Comparison of ENCODE assay signal across 9 mouse cellular contexts in the genomic region with DNA sequence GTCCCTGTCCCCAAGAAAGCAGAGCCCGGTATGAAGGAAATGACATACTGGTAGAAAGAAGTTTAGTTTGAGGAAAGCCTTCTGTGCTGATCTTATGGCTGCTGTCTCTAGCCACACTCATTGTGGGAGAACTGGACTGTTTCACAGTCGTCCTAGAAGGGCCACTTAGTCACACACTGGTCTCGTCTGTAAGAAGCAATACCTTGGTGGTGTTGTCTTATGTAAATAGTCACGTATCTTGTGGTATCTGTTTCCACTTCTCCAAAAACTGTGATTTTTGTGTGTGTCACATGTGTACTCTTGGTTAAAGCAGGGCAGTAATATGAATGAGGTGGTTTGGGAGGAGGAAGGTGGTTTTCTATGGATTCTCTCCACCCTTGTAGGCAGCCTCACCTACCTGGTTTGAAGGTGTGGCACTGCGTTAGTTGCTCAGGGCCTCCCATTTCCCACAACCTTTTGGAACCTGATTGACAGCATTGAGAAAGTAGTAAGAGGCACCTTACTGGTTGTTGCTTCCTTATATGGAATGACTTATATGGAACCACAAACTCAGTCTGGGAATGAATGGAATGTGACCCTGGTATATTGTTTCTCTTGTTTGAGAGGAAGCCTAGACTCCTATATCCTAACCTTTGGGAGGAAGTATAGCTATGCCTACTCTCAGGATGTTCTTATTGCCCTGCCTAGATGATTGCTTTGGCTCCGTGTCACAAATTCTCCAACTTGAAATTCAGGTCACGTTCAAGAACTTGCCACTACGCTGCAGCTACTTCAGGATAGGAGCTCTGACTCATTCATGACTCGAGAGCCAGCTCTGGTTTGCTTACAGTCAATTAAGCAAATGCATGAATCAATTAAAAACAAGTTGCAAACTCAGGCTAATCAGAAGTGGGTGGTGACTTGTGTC. TPM values are rescaled to one million over a fixed set of nuclear protein-coding genes. Genes with fewer than 3 reads are reported as not detected.
DNase-seq lines count a peak whose midpoint lies in the region; ATAC-seq lines count a peak whose summit lies in the region.
"Had no signal": no experiment of that assay in that cellular context is flagged by ENCODE, and none has a peak within 500 bp of the region (broad histone marks: within the 10 kb centered on the region; RNA-seq: fewer than 3 reads in every experiment).

No protein-coding gene starts in this region.

- ATAC-seq in heart, embryonic 16.5 days (replicated peaks; ENCODE audit: extremely low read depth, insufficient read depth, low FRiP score): peak; percentile 52
- ATAC-seq in forebrain, embryonic 16.5 days: peak; percentile 36
- ATAC-seq in lung, embryonic 15.5 days (ENCODE audit: borderline replicate concordance, extremely low read depth, low FRiP score, low TSS enrichment): peak; percentile 70; the same call in 1 of the 2 replicates

- H3K9me3 ChIP-seq in heart, embryonic 16.5 days (replicated peaks; ENCODE audit: control insufficient read depth, low read length): no peaks in the 10 kb centered on the region
- no peaks in the 10 kb centered on the region for H3K9me3 ChIP-seq in forebrain, embryonic 16.5 days (ENCODE audit: control insufficient read depth, low read length)
- no peaks in the 10 kb centered on the region for H3K9me3 ChIP-seq in lung, embryonic 15.5 days

- H3K4me1 ChIP-seq in heart, embryonic 16.5 days (ENCODE audit: control insufficient read depth, insufficient read depth, low read length): peaks cover 17% of the 10 kb centered on the region
- H3K4me1 ChIP-seq in forebrain, embryonic 16.5 days (replicated peaks; ENCODE audit: control insufficient read depth, insufficient read depth, low read length): 0 out of 2 replicates have a peak, but pooled peaks cover 4% of the 10 kb centered on the region
- peaks cover 15% of the 10 kb centered on the region for H3K4me1 ChIP-seq in lung, embryonic 15.5 days

- no peak overlapping the region for H3K27ac ChIP-seq in heart, embryonic 16.5 days (ENCODE audit: low read length)
- no peak overlapping the region for H3K27ac ChIP-seq in forebrain, embryonic 16.5 days (ENCODE audit: low read length)
- H3K27ac ChIP-seq in lung, embryonic 15.5 days: peak overlapping the region; percentile 29

- no peak for DNase-seq in heart, postnatal 4 days
- peak; percentile 57 for DNase-seq in 416B (ENCODE audit: low read depth)
- DNase-seq in gastrocnemius, postnatal 10 days: no peak
- no peak for DNase-seq in embryo, embryonic 11 days
- no peak for DNase-seq in adrenal gland, postnatal 36 days
- DNase-seq: thymus, postnatal 25 days had no signal

- H3K9ac ChIP-seq in heart, embryonic 16.5 days (ENCODE audit: low read length): no peak overlapping the region
- no peak overlapping the region for H3K9ac ChIP-seq in forebrain, embryonic 16.5 days (replicated peaks; ENCODE audit: low read depth, low read length)
- H3K9ac ChIP-seq in lung, embryonic 15.5 days: no peak overlapping the region

- 49% methylated on average over 9 of the region's 9 CpGs for WGBS in heart, embryonic 16.5 days
- 68% methylated on average over 9 of the region's 9 CpGs for WGBS in forebrain, embryonic 16.5 days
- WGBS in lung, embryonic 15.5 days: 54% methylated on average over 9 of the region's 9 CpGs

- H3K36me3 ChIP-seq in heart, embryonic 16.5 days (ENCODE audit: control insufficient read depth, insufficient read depth): no peaks in the 10 kb centered on the region
- no peaks in the 10 kb centered on the region for H3K36me3 ChIP-seq in forebrain, embryonic 16.5 days (ENCODE audit: control insufficient read depth, insufficient read depth)
- H3K36me3 ChIP-seq in lung, embryonic 15.5 days: no peaks in the 10 kb centered on the region

- H3K27me3 ChIP-seq in heart, embryonic 16.5 days (ENCODE audit: control insufficient read depth, insufficient read depth, low read length): no peaks in the 10 kb centered on the region
- no peaks in the 10 kb centered on the region for H3K27me3 ChIP-seq in forebrain, embryonic 16.5 days (replicated peaks; ENCODE audit: control insufficient read depth, insufficient read depth, low read length)
- no peaks in the 10 kb centered on the region for H3K27me3 ChIP-seq in lung, embryonic 15.5 days

- H3K4me2 ChIP-seq in heart, embryonic 16.5 days (ENCODE audit: low read depth, low read length): no peak overlapping the region
- H3K4me2 ChIP-seq in forebrain, embryonic 16.5 days (ENCODE audit: low read length): no peak overlapping the region
- no peak overlapping the region for H3K4me2 ChIP-seq in lung, embryonic 15.5 days

- H3K4me3 ChIP-seq in heart, embryonic 16.5 days (ENCODE audit: low read length): no peak overlapping the region
- no peak overlapping the region for H3K4me3 ChIP-seq in forebrain, embryonic 16.5 days (replicated peaks; ENCODE audit: low read length)
- H3K4me3 ChIP-seq in lung, embryonic 15.5 days: no peak overlapping the region

RNA-seq across cellular contexts. Expression of a gene that starts 28.2 kb away (rescaled TPM):
- 7.5 and 8.0 TPM in 2 replicates for polyA plus RNA-seq in heart, embryonic 16.5 days (2015; fragmentation: Nextera tagmentation; extraction: Ambion mirVana)
- 10 to 100 TPM; 12.2 to 12.6 TPM for total RNA-seq in heart, postnatal 4 days (2021)
- polyA plus RNA-seq in forebrain, embryonic 16.5 days (2015; fragmentation: Nextera tagmentation; extraction: Ambion mirVana): 6.3 and 7.9 TPM in 2 replicates
- polyA plus RNA-seq in lung, embryonic 15.5 days (2015; fragmentation: Nextera tagmentation; extraction: Ambion mirVana): 8.4 TPM in 2 replicates
- total RNA-seq in gastrocnemius, postnatal 10 days (2021): 1 to 10 TPM; 6.0 to 7.3 TPM
- 1 to 10 TPM; 2.2 to 3.3 TPM for total RNA-seq in adrenal gland, postnatal 36 days (2021)
